Mouse (Mus musculus): ENCODE results near the gene Zswim4. TPM values are rescaled to one million over a fixed set of nuclear protein-coding genes. Genes with fewer than 3 reads are reported as not detected.

The Zswim4 gene
- polyA plus RNA-seq, 1 experiment from 2014 or later: 16.2 TPM

MicroRNAs encoded within 50 kb of the gene (microRNA counts, 519-probe panel; counts per million panel counts)
- microRNA mmu-miR-181c (2,724 counts per million, percentile 72 among the panel's probes with 10 or more counts), microRNA mmu-miR-23a (3,016 counts per million, percentile 81 among the panel's probes with 10 or more counts), microRNA mmu-miR-27a (3,142 counts per million, percentile 84 among the panel's probes with 10 or more counts)

Small RNA genes lying within 50 kb of the gene (microRNA-seq; reads per million reads assigned to microRNA genes)
- gene Mir181c (12,908 reads per million, percentile 97 among the genes with 10 or more reads in this experiment), gene Mir181d (5,650 reads per million, percentile 92 among the genes with 10 or more reads in this experiment), gene Mir23a (6,604 reads per million, percentile 93 among the genes with 10 or more reads in this experiment), gene Mir24-2 (not detected), gene Mir27a (95.8 reads per million, percentile 49 among the genes with 10 or more reads in this experiment), gene Mir3074-2 (not detected)

Other genes starting within 250 kb of the Zswim4 start
- gene Samd1, start 239.4 kb downstream of the Zswim4 start, polyA plus RNA-seq (2015; fragmentation: Nextera tagmentation; extraction: Ambion mirVana): 5.9 and 6.2 TPM in 2 replicates
- gene 1700067K01Rik, start 235.6 kb downstream of the Zswim4 start, polyA plus RNA-seq (2015; fragmentation: Nextera tagmentation; extraction: Ambion mirVana): 0.90 and 0.94 TPM in 2 replicates
- gene 2210011C24Rik, start 224.9 kb downstream of the Zswim4 start, polyA plus RNA-seq (2015; fragmentation: Nextera tagmentation; extraction: Ambion mirVana): 1.1 TPM in 2 replicates
- gene Palm3, start 215.6 kb downstream of the Zswim4 start, polyA plus RNA-seq (2015; fragmentation: Nextera tagmentation; extraction: Ambion mirVana): 9.6 and 11.3 TPM in 2 replicates
- 0.55 and 0.71 TPM in 2 replicates for gene Il27ra, start 194.5 kb downstream of the Zswim4 start, polyA plus RNA-seq (2015; fragmentation: Nextera tagmentation; extraction: Ambion mirVana)
- gene Rln3, start 192.1 kb downstream of the Zswim4 start, polyA plus RNA-seq (2015; fragmentation: Nextera tagmentation; extraction: Ambion mirVana): 1.8 TPM in 2 replicates
- 1.6 and 1.7 TPM in 2 replicates for gene Gm10643, start 171.9 kb downstream of the Zswim4 start, polyA plus RNA-seq (2015; fragmentation: Nextera tagmentation; extraction: Ambion mirVana)
- 7.9 and 9.0 TPM in 2 replicates for gene Rfx1, start 170.2 kb downstream of the Zswim4 start, polyA plus RNA-seq (2015; fragmentation: Nextera tagmentation; extraction: Ambion mirVana)
- 21.5 and 22.7 TPM in 2 replicates for gene Dcaf15, start 132.3 kb downstream of the Zswim4 start, polyA plus RNA-seq (2015; fragmentation: Nextera tagmentation; extraction: Ambion mirVana)
- 0.51 and 0.55 TPM in 2 replicates for gene Podnl1, start 111.1 kb downstream of the Zswim4 start, polyA plus RNA-seq (2015; fragmentation: Nextera tagmentation; extraction: Ambion mirVana)
- gene Cc2d1a, start 89.1 kb downstream of the Zswim4 start, polyA plus RNA-seq (2015; fragmentation: Nextera tagmentation; extraction: Ambion mirVana): 53.3 and 54.5 TPM in 2 replicates
- 2.7 and 2.9 TPM in 2 replicates for gene 4930432K21Rik, start 89.0 kb downstream of the Zswim4 start, polyA plus RNA-seq (2015; fragmentation: Nextera tagmentation; extraction: Ambion mirVana)
- gene Nanos3, start 51.8 kb downstream of the Zswim4 start, polyA plus RNA-seq (2015; fragmentation: Nextera tagmentation; extraction: Ambion mirVana): 6.2 and 6.8 TPM in 2 replicates
- 249 and 266 TPM in 2 replicates for gene D8Ertd738e, start 12.7 kb upstream of the Zswim4 start, polyA plus RNA-seq (2015; fragmentation: Nextera tagmentation; extraction: Ambion mirVana)
- gene Mri1, start 20.3 kb upstream of the Zswim4 start, polyA plus RNA-seq (2015; fragmentation: Nextera tagmentation; extraction: Ambion mirVana): 46.4 and 47.9 TPM in 2 replicates
- gene Ccdc130, start 33.3 kb upstream of the Zswim4 start, polyA plus RNA-seq (2015; fragmentation: Nextera tagmentation; extraction: Ambion mirVana): 23.0 and 25.0 TPM in 2 replicates
- gene Cacna1a, start 151.4 kb upstream of the Zswim4 start, polyA plus RNA-seq (2015; fragmentation: Nextera tagmentation; extraction: Ambion mirVana): 15.7 and 17.1 TPM in 2 replicates

Data from hindbrain, embryonic 16.5 days (tissue).